Mouse (Mus musculus): Measurements from ENCODE around the gene Tecta. TPM values are rescaled to one million over a fixed set of nuclear protein-coding genes. Genes with fewer than 3 reads are reported as not detected.

Tecta gene
- polyA plus RNA-seq, 1 experiment: not detected

DNA sequence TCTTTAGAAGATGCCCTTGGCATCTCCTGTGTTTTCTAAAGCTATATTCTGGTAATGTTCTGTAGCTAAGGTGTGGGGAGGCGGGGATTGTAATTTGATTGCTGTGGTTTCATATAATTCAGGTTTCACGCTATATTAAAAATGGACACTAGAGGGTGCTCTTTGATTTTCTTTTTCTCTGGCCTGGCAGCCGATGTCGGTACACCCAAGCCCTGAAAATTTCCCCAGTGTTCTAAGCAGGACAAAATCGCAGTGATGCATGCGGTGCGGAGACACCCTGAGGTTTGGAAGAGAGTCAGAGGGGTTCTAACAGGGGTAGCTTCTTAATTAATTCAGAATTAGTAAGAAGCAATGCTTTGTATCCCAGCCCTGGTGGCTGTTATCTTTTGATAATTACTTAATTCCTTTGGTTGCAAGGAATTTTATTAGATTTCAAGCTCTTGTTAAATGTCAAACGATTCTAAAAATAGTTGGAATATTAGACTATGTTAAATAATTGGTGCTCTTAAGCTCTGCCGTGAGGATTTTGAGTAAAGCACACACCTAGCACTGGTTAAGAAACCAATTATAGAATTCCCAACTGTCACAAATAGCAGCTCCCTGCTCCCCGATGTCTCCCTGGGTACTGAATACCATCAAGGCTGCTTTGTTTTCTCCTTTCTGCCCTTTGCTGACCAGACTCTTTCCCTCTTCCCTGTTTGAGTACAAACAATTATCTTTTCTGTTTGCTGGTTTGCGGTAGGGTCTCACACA, 72.9 kb downstream of the Tecta start:
- Histone ChIP-seq H3K4me3 (ENCODE audit: insufficient read depth, low read length) (no peak overlapping the region), H3K27ac (ENCODE audit: insufficient read depth, low read depth, low read length) (no peak overlapping the region), H3K4me1 (ENCODE audit: control insufficient read depth, insufficient read depth, low read length) (no peaks in the 10 kb centered on the region)
- peak; percentile 47; the same call in 1 of the 2 replicates for TF ChIP-seq CTCF (IDR thresholded peaks at IDR 0.05; ENCODE audit: low read depth, low read length)
- no peak for TF ChIP-seq POLR2A (IDR thresholded peaks at IDR 0.05; ENCODE audit: borderline replicate concordance, low read depth, low read length)

DNA sequence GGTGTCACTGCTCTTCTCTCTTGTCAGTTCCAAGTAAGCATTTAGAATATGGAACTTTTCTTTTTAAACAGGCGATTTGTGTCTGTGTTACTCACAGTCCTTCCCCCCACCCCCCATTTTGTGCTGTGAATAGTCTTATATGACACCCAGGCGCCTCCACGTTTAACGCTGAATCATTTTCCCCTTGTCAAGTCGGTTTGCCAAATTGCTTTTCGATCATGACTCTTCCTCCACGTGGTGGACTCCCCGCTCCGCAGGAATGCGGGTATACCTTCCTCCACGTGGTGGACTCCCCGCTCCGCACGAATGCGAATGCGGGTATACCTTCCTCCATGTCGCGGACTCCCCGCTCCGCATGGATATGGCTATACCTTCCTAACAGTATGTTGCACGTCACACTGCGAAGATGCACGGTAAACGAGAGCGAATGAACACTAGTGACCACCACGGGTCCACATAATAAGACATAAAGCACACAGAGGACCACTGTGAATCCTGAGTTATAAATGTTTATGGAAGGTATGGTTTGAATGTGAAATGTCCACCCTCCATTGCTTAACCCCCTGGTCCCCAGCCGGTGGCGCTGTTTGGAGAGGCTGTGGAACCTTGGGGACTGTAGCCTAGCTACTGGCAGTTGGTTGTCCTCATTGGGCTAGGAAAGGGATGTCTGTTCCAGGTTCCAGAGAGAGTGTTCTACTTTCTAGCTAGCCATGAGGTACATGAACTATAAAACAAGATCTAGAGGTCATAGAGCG, 74.9 kb downstream of the Tecta start:
- no peaks in the 10 kb centered on the region for H3K4me1 ChIP-seq (ENCODE audit: control insufficient read depth, insufficient read depth, low read length)
- TF ChIP-seq CTCF (IDR thresholded peaks at IDR 0.05; ENCODE audit: low read depth, low read length) (no peak), POLR2A (IDR thresholded peaks at IDR 0.05; ENCODE audit: borderline replicate concordance, low read depth, low read length) (no peak)

DNA sequence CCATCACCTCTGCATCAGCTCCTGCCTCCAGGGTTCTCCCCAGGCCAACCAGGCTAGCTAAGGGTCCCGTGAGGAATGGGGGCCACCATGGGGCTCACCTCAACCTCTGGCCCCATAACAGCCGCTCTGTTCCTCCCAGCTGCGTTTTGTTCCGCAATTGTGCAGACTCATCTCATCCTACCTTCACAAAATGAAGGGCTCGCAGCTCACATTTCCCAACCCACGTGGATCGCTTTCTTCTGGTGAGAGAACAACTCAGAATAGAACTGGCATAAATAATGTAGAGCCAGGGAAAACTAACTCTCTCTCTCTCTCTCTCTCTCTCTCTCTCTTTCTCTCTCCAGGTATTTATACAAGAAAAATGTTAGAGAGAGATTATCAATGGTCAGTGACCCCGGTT, 76.5 kb downstream of the Tecta start:
- no peaks in the 10 kb centered on the region for H3K4me1 ChIP-seq (ENCODE audit: control insufficient read depth, insufficient read depth, low read length)
- H3K27ac ChIP-seq (ENCODE audit: insufficient read depth, low read depth, low read length): no peak overlapping the region
- no peak overlapping the region for H3K4me3 ChIP-seq (ENCODE audit: insufficient read depth, low read length)
- TF ChIP-seq POLR2A (IDR thresholded peaks at IDR 0.05; ENCODE audit: borderline replicate concordance, low read depth, low read length) (no peak), CTCF (IDR thresholded peaks at IDR 0.05; ENCODE audit: low read depth, low read length) (no peak)

More for the DNA sequence above, 74.9 kb downstream of the Tecta start:
- H3K27ac ChIP-seq (ENCODE audit: insufficient read depth, low read depth, low read length): no peak overlapping the region
- H3K4me3 ChIP-seq (ENCODE audit: insufficient read depth, low read length): no peak overlapping the region

DNA sequence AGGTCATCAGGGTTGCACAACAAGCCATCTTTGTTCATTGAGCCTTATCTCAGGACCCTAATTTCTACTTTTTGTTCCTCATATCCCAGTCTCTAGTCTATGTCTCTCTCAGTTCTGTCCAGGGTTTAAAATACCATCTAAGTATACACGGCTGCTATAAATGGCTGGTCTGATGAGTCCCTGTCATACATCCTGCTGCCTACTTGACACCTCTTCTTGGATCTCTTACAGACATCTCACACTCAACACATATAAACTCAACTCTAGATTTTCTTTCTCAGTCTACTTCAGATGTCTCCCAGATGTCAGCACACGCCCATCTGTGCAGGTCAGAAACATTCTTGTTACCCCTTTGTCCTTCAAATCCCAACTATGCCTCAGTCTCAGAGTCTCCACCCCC, 78.3 kb downstream of the Tecta start:
- TF ChIP-seq CTCF (IDR thresholded peaks at IDR 0.05; ENCODE audit: low read depth, low read length): no peak
- TF ChIP-seq POLR2A (IDR thresholded peaks at IDR 0.05; ENCODE audit: borderline replicate concordance, low read depth, low read length): no peak
- H3K4me3 ChIP-seq (ENCODE audit: insufficient read depth, low read length): no peak overlapping the region
- H3K27ac ChIP-seq (ENCODE audit: insufficient read depth, low read depth, low read length): no peak overlapping the region
- H3K4me1 ChIP-seq (ENCODE audit: control insufficient read depth, insufficient read depth, low read length): no peaks in the 10 kb centered on the region

DNA sequence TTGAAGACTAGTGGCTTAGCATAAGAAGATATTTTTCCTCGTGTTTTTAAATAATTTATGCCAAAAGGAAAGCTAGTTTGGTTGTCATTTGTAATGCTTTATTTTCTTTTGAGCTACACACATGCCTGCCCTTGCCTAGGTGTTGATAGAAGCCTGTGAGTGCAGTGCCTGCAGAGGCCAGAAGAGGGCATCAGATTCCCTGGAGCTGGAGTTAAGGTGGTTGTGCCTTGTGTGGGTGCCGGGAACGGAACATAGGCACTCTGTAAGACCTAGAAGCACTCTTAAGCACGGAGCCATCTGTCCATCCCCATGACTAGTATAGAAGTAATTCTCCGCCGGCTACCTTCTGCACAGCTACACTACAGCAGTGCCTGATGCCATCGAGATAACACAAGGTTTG, 79.1 kb downstream of the Tecta start:
- Histone ChIP-seq H3K4me1 (ENCODE audit: control insufficient read depth, insufficient read depth, low read length) (peaks cover 1% of the 10 kb centered on the region; the same call in 1 of the 2 replicates), H3K4me3 (ENCODE audit: insufficient read depth, low read length) (no peak overlapping the region), H3K27ac (ENCODE audit: insufficient read depth, low read depth, low read length) (no peak overlapping the region)
- TF ChIP-seq POLR2A (IDR thresholded peaks at IDR 0.05; ENCODE audit: borderline replicate concordance, low read depth, low read length): no peak
- no peak for TF ChIP-seq CTCF (IDR thresholded peaks at IDR 0.05; ENCODE audit: low read depth, low read length)

DNA sequence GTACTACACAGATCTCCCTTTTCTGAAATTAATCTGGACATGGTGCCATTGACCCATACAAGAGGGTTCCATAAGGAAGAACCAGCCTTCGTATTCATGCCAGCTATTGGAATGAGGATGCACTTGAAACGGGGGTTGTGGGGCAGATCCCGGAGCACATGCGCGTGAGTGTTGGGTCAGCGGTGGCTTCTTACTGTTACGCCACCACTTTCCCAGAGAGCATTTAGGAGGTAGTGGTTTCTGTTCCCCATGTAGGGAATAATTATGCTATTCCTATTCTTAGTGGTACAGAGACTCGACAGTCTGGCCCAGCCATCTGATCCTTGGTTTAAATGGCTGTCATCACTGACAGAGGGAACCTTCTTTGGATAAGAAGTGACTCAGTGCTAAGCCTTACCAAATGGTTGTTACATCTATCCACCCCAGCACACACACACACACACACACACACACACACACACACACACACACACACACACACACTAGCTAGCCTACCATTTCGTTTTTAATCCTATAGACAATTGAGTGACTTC, 81.2 kb downstream of the Tecta start:
- Histone ChIP-seq H3K4me1 (ENCODE audit: control insufficient read depth, insufficient read depth, low read length) (peaks cover 7% of the 10 kb centered on the region; the same call in 1 of the 2 replicates), H3K4me3 (ENCODE audit: insufficient read depth, low read length) (no peak overlapping the region), H3K27ac (ENCODE audit: insufficient read depth, low read depth, low read length) (no peak overlapping the region)
- no peak for TF ChIP-seq CTCF (IDR thresholded peaks at IDR 0.05; ENCODE audit: low read depth, low read length)
- no peak for TF ChIP-seq POLR2A (IDR thresholded peaks at IDR 0.05; ENCODE audit: borderline replicate concordance, low read depth, low read length)

DNA sequence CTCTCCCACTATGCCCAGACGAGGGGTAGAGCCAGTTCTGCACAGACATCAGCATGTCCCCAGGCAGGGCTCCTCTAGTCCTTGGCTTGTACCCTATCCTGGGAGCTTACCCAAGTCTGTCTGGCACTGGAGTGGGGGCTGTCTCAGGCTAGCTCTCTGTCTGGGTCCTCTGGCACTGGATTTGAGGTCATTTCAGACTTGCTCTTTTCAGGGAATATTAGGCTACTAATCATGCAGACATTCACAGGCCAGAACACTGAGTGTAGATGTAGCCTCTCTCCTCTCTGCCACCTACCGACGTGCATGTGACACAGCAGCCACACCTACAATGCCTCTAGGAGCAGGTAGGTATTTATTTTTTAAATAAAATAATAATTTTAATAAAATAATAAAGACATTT, 82.4 kb downstream of the Tecta start:
- no peak overlapping the region for H3K4me3 ChIP-seq (ENCODE audit: insufficient read depth, low read length)
- TF ChIP-seq POLR2A (IDR thresholded peaks at IDR 0.05; ENCODE audit: borderline replicate concordance, low read depth, low read length): no peak
- TF ChIP-seq CTCF (IDR thresholded peaks at IDR 0.05; ENCODE audit: low read depth, low read length): no peak
- H3K27ac ChIP-seq (ENCODE audit: insufficient read depth, low read depth, low read length): no peak overlapping the region
- H3K4me1 ChIP-seq (ENCODE audit: control insufficient read depth, insufficient read depth, low read length): peaks cover 7% of the 10 kb centered on the region; the same call in 1 of the 2 replicates

DNA sequence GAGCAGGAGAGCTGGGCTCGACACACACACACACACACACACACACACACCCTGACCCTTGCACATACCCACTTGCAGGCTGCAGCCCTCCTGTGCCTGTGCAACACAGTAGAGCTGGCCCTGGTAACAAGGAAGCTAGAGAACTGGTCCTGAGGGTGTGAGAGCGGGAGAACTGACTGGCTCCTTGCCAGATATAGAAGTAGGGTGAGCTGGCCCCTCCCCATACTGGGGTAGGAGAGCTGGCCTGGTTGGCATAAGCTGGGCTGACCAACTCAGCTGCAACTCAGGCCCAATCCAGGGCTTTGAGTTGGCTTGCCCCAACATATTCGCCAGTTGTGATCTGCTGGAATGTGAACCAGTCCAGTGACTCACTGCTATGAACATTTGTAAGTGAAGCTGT, 83.9 kb downstream of the Tecta start:
- no peak overlapping the region for H3K27ac ChIP-seq (ENCODE audit: insufficient read depth, low read depth, low read length)
- H3K4me1 ChIP-seq (ENCODE audit: control insufficient read depth, insufficient read depth, low read length): peaks cover 7% of the 10 kb centered on the region; the same call in 1 of the 2 replicates
- TF ChIP-seq CTCF (IDR thresholded peaks at IDR 0.05; ENCODE audit: low read depth, low read length): no peak
- no peak for TF ChIP-seq POLR2A (IDR thresholded peaks at IDR 0.05; ENCODE audit: borderline replicate concordance, low read depth, low read length)
- no peak overlapping the region for H3K4me3 ChIP-seq (ENCODE audit: insufficient read depth, low read length)

DNA sequence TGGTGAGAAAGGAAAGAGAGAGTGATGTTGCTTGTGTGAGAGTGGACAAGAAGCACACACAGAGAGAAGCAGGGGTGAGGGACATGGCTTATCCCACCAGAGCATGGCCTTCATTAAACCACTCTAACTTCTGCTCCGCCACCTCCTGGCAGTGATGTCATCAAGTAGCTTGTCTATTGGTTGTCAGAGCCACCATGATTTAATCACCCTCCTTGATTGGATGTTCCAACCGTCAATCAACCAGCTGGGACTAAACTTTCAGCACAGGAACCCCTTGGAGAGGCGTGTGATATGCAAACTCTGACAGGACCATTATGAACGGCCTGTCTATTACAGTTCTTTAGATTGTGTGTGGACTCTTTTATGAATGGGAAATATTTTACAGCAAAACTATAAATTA, 84.8 kb downstream of the Tecta start:
- Histone ChIP-seq H3K4me1 (ENCODE audit: control insufficient read depth, insufficient read depth, low read length) (peaks cover 7% of the 10 kb centered on the region; the same call in 1 of the 2 replicates), H3K4me3 (ENCODE audit: insufficient read depth, low read length) (no peak overlapping the region), H3K27ac (ENCODE audit: insufficient read depth, low read depth, low read length) (no peak overlapping the region)
- TF ChIP-seq CTCF (IDR thresholded peaks at IDR 0.05; ENCODE audit: low read depth, low read length): no peak
- TF ChIP-seq POLR2A (IDR thresholded peaks at IDR 0.05; ENCODE audit: borderline replicate concordance, low read depth, low read length): no peak

DNA sequence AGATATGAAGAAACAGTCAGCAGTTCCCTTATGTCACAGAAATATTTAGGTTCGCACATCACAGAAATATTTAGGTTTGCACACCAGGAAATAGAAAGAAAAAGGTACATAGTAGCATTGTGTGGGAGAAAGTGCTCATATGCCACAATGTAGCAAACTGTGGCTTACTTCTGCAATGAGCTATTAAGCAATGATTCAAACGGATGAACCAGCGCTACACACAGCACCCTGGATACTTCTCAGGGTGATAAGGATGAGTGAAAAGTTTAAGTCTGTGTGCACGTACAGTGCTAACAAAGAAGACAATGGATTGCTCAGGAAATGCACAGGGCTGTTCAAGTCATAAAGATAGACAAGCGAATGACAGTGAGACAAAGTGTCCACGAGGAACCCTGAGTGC, 85.3 kb downstream of the Tecta start:
- Histone ChIP-seq H3K4me1 (ENCODE audit: control insufficient read depth, insufficient read depth, low read length) (peaks cover 7% of the 10 kb centered on the region; the same call in 1 of the 2 replicates), H3K4me3 (ENCODE audit: insufficient read depth, low read length) (no peak overlapping the region), H3K27ac (ENCODE audit: insufficient read depth, low read depth, low read length) (no peak overlapping the region)
- TF ChIP-seq POLR2A (IDR thresholded peaks at IDR 0.05; ENCODE audit: borderline replicate concordance, low read depth, low read length): no peak
- no peak for TF ChIP-seq CTCF (IDR thresholded peaks at IDR 0.05; ENCODE audit: low read depth, low read length)

All from bone marrow macrophage, adult 2 months (primary cell).